29 mouse cellular contexts compared by ENCODE assay signal in the genomic region with DNA sequence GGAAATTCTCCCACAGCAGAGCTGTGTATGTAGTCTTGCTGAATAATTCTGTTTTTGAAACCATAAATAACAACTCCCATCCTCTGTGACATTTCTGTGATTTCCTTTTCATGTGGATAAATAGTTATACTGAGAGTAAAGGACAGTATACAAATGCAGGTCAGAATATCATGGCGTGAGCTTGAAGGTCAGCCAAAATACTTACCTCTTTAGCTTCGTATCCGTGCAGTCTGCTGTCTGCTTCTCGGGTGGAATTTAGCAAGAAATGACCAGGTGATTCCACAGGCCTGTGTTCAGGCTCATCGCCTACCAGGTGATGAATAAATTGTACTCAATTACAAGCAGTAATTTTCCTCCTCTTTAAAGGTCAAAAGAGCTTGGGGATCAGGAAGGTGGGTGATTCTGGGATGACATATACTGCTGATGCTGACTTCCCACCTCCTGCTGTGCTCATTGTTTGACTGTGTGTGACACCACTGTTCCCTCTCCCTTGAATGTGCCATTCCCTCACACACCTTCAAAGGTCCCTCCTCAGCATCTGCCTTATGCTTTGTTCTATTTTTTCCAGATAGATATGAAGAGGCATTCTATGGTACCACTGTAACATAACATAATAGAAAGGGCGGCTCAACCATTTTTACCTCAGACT.
DNase-seq lines count a peak whose midpoint lies in the region; ATAC-seq and TF ChIP-seq lines count a peak whose summit lies in the region.
"Had no signal": no experiment of that assay in that cellular context is flagged by ENCODE, and none has a peak within 500 bp of the region (broad histone marks: within the 10 kb centered on the region; RNA-seq: fewer than 3 reads in every experiment).

No protein-coding gene starts in this region.

- intact Hi-C loops in heart, postnatal 36 days (cut with DNase I), result no loop called here

- TF ChIP-seq EP300 in heart, postnatal 0 days (IDR thresholded peaks at IDR 0.05; ENCODE audit: low read depth), result no peak

- H3K36me3 ChIP-seq in heart, embryonic 13.5 days, result no peaks in the 10 kb centered on the region
- no peaks in the 10 kb centered on the region for H3K36me3 ChIP-seq in midbrain, embryonic 11.5 days (ENCODE audit: control insufficient read depth, insufficient read depth, low read length)
- no peaks in the 10 kb centered on the region for H3K36me3 ChIP-seq in midbrain, postnatal 0 days (ENCODE audit: insufficient read depth, low read length)
- no peaks in the 10 kb centered on the region for H3K36me3 ChIP-seq in heart, postnatal 0 days (replicated peaks; ENCODE audit: control insufficient read depth, insufficient read depth, low read length)
- H3K36me3 ChIP-seq: embryonic facial prominence, embryonic 10.5 days; embryonic facial prominence, embryonic 15.5 days; hindbrain, embryonic 15.5 days; kidney, embryonic 15.5 days; neural tube, embryonic 12.5 days; stomach, embryonic 15.5 days had no signal

- peak overlapping the region; percentile 62 for H3K27ac ChIP-seq in heart, embryonic 13.5 days (replicated peaks)
- H3K27ac ChIP-seq in midbrain, embryonic 11.5 days (ENCODE audit: low read depth, low read length), result no peak overlapping the region
- H3K27ac ChIP-seq in midbrain, postnatal 0 days (ENCODE audit: low read depth, low read length), result no peak overlapping the region
- H3K27ac ChIP-seq in heart, postnatal 0 days (ENCODE audit: low read depth), result peak overlapping the region; percentile 20; the same call in 1 of the 2 replicates
- H3K27ac ChIP-seq: embryonic facial prominence, embryonic 10.5 days; embryonic facial prominence, embryonic 15.5 days; forebrain, embryonic 13.5 days; gastrocnemius, adult 2 months; hindbrain, embryonic 15.5 days; kidney, embryonic 15.5 days; liver, embryonic 14.5 days; macrophage; neural tube, embryonic 12.5 days; stomach, embryonic 15.5 days had no signal

- H3K27me3 ChIP-seq in heart, embryonic 13.5 days (replicated peaks), result no peaks in the 10 kb centered on the region
- H3K27me3 ChIP-seq in midbrain, embryonic 11.5 days (ENCODE audit: control insufficient read depth, insufficient read depth, low read length), result no peaks in the 10 kb centered on the region
- no peaks in the 10 kb centered on the region for H3K27me3 ChIP-seq in midbrain, postnatal 0 days (ENCODE audit: insufficient read depth, low read length)
- H3K27me3 ChIP-seq in heart, postnatal 0 days (ENCODE audit: control insufficient read depth, insufficient read depth, low read length), result no peaks in the 10 kb centered on the region
- H3K27me3 ChIP-seq: embryonic facial prominence, embryonic 15.5 days; forebrain, embryonic 13.5 days; hindbrain, embryonic 15.5 days; kidney, embryonic 15.5 days; neural tube, embryonic 12.5 days; stomach, embryonic 15.5 days had no signal

- no peak overlapping the region for H3K4me3 ChIP-seq in heart, embryonic 13.5 days
- H3K4me3 ChIP-seq in midbrain, embryonic 11.5 days (ENCODE audit: low read depth, low read length), result no peak overlapping the region
- no peak overlapping the region for H3K4me3 ChIP-seq in midbrain, postnatal 0 days (ENCODE audit: low read depth, low read length)
- no peak overlapping the region for H3K4me3 ChIP-seq in heart, postnatal 0 days (ENCODE audit: low read depth, low read length)
- H3K4me3 ChIP-seq: embryonic facial prominence, embryonic 10.5 days; embryonic facial prominence, embryonic 15.5 days; forebrain, embryonic 13.5 days; gastrocnemius, adult 2 months; hindbrain, embryonic 15.5 days; kidney, embryonic 15.5 days; myocyte; neural tube, embryonic 12.5 days; stomach, embryonic 15.5 days had no signal

- H3K4me2 ChIP-seq in heart, embryonic 13.5 days, result no peak overlapping the region; the same call in 1 of the 2 replicates
- H3K4me2 ChIP-seq in midbrain, embryonic 11.5 days, result no peak overlapping the region
- H3K4me2 ChIP-seq in midbrain, postnatal 0 days (ENCODE audit: low read depth, low read length, poor library complexity, severe bottlenecking), result no peak overlapping the region
- 0 out of 2 replicates have a peak overlapping the region, but pooled peaks have one; percentile 4 for H3K4me2 ChIP-seq in heart, postnatal 0 days (ENCODE audit: low read depth, low read length)
- H3K4me2 ChIP-seq: embryonic facial prominence, embryonic 15.5 days; forebrain, embryonic 13.5 days; hindbrain, embryonic 15.5 days; kidney, embryonic 15.5 days; neural tube, embryonic 12.5 days; stomach, embryonic 15.5 days had no signal

- peaks cover 68% of the 10 kb centered on the region for H3K4me1 ChIP-seq in heart, embryonic 13.5 days
- H3K4me1 ChIP-seq in midbrain, embryonic 11.5 days (ENCODE audit: control insufficient read depth, insufficient read depth, low read length), result peaks cover 14% of the 10 kb centered on the region
- H3K4me1 ChIP-seq in midbrain, postnatal 0 days (ENCODE audit: insufficient read depth, low read length), result no peaks in the 10 kb centered on the region
- H3K4me1 ChIP-seq in heart, postnatal 0 days (ENCODE audit: control insufficient read depth, insufficient read depth), result peaks cover 39% of the 10 kb centered on the region

- 0 out of 2 replicates have a peak, but pooled peaks have one; percentile 15 for ATAC-seq in frontal cortex, adult (ENCODE audit: low TSS enrichment)
- ATAC-seq in heart, embryonic 13.5 days (ENCODE audit: extremely low read depth, insufficient number of reproducible peaks, low FRiP score, low TSS enrichment), result no peak
- ATAC-seq in midbrain, embryonic 11.5 days (ENCODE audit: low FRiP score), result no peak
- no peak for ATAC-seq in midbrain, postnatal 0 days (ENCODE audit: low FRiP score)
- ATAC-seq in heart, postnatal 0 days (ENCODE audit: insufficient read depth, low read depth), result no peak
- ATAC-seq: forebrain, embryonic 13.5 days; midbrain, embryonic 16.5 days had no signal

- WGBS in heart, embryonic 13.5 days, result 59% methylated on average over 6 of the region's 6 CpGs
- WGBS in midbrain, embryonic 11.5 days, result 85% methylated on average over 6 of the region's 6 CpGs
- 83% methylated on average over 6 of the region's 6 CpGs for WGBS in midbrain, postnatal 0 days
- 44% methylated on average over 6 of the region's 6 CpGs for WGBS in heart, postnatal 0 days

- no peak for TF ChIP-seq CTCF in midbrain, postnatal 0 days (IDR thresholded peaks at IDR 0.05)
- no peak for TF ChIP-seq CTCF in heart, postnatal 0 days (IDR thresholded peaks at IDR 0.05; ENCODE audit: low read depth)

- no peak for DNase-seq in frontal cortex, postnatal 36 days (ENCODE audit: low spot score in 2 of 2)
- DNase-seq in heart, postnatal 36 days, result no peak
- DNase-seq in midbrain, embryonic 11.5 days (ENCODE audit: low spot score, missing footprints), result peak; percentile 70
- no peak for DNase-seq in midbrain, postnatal 0 days (ENCODE audit: low spot score)
- DNase-seq in heart, postnatal 0 days (ENCODE audit: low spot score), result no peak
- no peak for DNase-seq in right cerebral cortex, postnatal 10 days (ENCODE audit: low spot score in 2 of 2)
- DNase-seq: adrenal gland, adult 8-10 months; cerebellum, adult 2 months; cerebellum, postnatal 14 days; gastrocnemius, adult 2 months; gastrocnemius, postnatal 36 days; kidney, adult 18-20 months; kidney, postnatal 25 days; liver; lung, adult 2 months; lung, postnatal 10 days had no signal

- no peak overlapping the region for H3K9ac ChIP-seq in heart, embryonic 13.5 days
- H3K9ac ChIP-seq in midbrain, embryonic 11.5 days (ENCODE audit: low read length), result no peak overlapping the region
- H3K9ac ChIP-seq in midbrain, postnatal 0 days (replicated peaks; ENCODE audit: low read length, poor library complexity, severe bottlenecking), result no peak overlapping the region
- H3K9ac ChIP-seq in heart, postnatal 0 days (replicated peaks; ENCODE audit: low read depth, low read length), result no peak overlapping the region
- H3K9ac ChIP-seq: embryonic facial prominence, embryonic 15.5 days; forebrain, embryonic 13.5 days; hindbrain, embryonic 15.5 days; kidney, embryonic 15.5 days; liver, embryonic 14.5 days; neural tube, embryonic 12.5 days; stomach, embryonic 15.5 days had no signal

- H3K9me3 ChIP-seq in heart, embryonic 13.5 days, result no peaks in the 10 kb centered on the region
- H3K9me3 ChIP-seq in midbrain, embryonic 11.5 days (ENCODE audit: control insufficient read depth, low read length), result no peaks in the 10 kb centered on the region
- no peaks in the 10 kb centered on the region for H3K9me3 ChIP-seq in midbrain, postnatal 0 days (ENCODE audit: low read length)
- no peaks in the 10 kb centered on the region for H3K9me3 ChIP-seq in heart, postnatal 0 days (replicated peaks; ENCODE audit: control insufficient read depth, low read length)
- H3K9me3 ChIP-seq: embryonic facial prominence, embryonic 10.5 days; embryonic facial prominence, embryonic 15.5 days; forebrain, embryonic 13.5 days; hindbrain, embryonic 15.5 days; kidney, embryonic 15.5 days; neural tube, embryonic 12.5 days; stomach, embryonic 15.5 days had no signal

Comparison
In these comparisons a context has a peak if more than half of its experiments do, and no peak if none do; other contexts are left out.
1. H3K27ac ChIP-seq: peak in heart, embryonic 13.5 days (single experiment) and heart, postnatal 0 days (single experiment); none in midbrain, embryonic 11.5 days (single experiment) and midbrain, postnatal 0 days (single experiment).